Mouse (Mus musculus): ENCODE results near the gene Tas2r144. TPM values are rescaled to one million over a fixed set of nuclear protein-coding genes. Genes with fewer than 3 reads are reported as not detected.

Gene Tas2r144
- not detected for total RNA-seq (2021)
- long read RNA-seq, experiment 1: 0 reads
- long read RNA-seq, experiment 2: 0 reads

- no peak for DNase-seq (ENCODE audit: low spot score in 2 of 2)
These were observed at the start of gene Tas2r144 for GRCm38 (mm10) chr6:42215028-42215427. Gene Tas2r144, plus strand, starts transcription at chr6:42215328.

DNA sequence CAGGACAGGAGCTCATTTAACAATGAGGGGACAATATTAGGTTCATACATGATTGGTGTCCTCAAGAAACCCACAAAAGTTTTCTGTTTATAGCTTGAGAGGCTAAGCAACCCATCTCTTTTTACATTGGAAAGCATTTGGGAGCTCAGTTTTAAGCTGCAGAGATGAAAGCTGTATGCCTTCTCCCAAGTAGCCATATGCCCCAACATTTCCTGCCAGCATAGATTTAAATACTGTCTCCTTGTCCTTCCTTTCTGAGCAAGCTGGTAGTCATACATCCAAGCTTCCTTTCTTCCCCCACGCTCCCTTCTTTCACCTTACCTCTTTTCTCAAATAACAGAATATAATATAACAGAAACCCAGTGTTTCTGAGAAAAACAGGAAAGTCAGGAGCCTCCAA is 32.7 kb upstream of the Tas2r144 start:
- peak in 1 of 2 experiments; percentile 7 for DNase-seq (ENCODE audit: low spot score in 2 of 2)

DNA sequence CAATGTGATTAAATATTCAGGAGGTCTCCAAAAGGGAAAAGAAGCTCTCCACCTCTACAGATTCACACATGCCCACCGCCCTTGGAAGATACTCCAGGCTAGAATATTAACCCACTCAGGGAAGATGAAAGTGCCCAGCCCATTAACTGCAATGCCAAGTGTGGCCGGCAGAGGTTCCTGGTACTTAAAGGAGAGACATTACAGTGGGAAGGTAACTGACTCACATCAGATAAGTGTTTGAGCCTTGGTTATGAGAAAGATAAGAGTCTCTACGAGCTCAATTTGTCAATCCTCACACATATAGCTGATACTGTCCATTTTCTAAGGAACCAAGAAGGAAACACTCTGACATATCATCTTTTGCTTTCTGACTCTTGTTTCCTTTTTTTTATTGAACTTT is 28.9 kb upstream of the Tas2r144 start:
- DNase-seq (ENCODE audit: low spot score in 2 of 2): no peak

DNA sequence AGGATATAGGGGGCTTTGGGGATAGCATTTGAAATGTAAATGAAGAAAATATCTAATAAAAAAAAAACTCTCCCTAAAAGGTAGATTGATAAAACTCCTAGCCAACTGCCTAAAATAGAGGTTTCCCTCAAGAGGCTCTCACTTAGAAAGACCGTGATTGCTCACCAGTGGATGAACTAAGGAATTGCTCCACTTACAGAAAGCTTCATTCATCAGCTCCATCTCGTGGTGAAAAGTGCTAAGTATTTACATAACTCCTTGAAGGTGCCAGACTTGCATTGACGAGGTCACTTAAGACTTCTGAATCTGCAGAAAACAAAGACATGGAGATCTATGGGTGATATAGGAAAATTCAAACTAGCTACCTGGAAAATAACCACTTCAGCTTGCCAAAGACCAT is 17.4 kb upstream of the Tas2r144 start:
- DNase-seq (ENCODE audit: low spot score in 2 of 2): peak; percentile 2 to 52

DNA sequence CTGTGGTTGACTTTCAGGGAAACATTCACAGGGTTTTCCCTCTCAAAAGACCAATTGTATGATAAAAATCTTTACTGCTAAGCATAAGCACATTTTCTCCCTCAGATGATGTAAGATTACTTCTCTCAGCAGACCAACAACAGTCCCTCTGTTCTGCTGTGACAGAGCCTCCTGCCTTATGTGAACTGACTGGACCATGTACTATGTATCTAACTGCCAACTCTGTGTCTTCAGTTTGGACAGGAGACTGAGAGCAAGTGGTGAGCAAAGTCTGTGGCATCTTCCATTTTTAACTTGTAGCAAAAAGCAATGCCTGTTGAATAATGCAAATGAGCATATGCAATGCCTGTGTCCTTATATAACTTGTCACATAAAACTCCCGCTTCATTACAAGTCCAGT is 15.6 kb upstream of the Tas2r144 start:
- no peak for DNase-seq (ENCODE audit: low spot score in 2 of 2)

- DNase-seq (ENCODE audit: low spot score in 2 of 2): no peak
These were observed 7.2 kb downstream of the Tas2r144 start for GRCm38 (mm10) chr6:42222286-42222685.

GRCm38 (mm10) chr6:42225046-42225445 is 9.9 kb downstream of the Tas2r144 start:
- no peak for DNase-seq (ENCODE audit: low spot score in 2 of 2)

DNA sequence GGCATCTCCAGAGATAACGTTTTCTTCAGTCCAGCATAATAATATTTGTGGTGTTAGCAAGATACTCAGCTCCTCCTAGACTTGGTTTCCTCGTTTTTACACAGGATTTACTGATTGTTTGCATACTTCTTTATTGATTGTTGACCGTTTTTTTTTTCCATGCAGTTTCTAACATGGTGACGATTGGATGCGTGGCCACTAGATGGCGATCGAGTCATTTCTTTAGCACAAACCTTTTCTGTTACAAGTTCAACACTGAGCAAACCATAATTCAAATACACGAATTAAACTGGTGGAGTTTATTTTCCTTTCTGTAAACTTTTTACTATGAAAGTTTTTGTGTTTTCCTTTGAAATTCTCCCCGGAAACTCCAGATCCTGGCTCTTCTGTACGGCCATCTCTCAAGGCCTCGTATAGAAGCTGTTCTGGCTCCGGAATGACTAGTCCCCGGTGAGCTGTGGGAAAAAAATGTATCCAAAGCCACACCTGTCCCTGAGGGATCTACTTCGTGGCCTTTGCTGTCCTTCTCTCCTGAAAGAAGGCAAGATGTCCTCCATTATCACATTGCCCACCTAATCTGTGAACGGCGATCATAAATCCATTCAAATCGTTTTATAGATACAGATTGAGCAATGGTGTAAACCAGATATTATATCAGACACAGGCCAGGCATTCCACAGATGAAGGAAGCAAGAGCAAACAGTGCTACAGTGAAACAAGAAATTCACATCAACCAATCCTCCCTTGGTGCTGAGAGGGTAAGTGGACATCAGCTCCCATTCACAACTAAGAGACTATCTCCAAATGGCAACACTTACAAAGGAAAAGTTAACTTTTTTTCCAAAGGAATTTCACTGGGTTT is 12.3 kb downstream of the Tas2r144 start:
- DNase-seq (ENCODE audit: low spot score in 2 of 2): peak; percentile 46 to 77

DNA sequence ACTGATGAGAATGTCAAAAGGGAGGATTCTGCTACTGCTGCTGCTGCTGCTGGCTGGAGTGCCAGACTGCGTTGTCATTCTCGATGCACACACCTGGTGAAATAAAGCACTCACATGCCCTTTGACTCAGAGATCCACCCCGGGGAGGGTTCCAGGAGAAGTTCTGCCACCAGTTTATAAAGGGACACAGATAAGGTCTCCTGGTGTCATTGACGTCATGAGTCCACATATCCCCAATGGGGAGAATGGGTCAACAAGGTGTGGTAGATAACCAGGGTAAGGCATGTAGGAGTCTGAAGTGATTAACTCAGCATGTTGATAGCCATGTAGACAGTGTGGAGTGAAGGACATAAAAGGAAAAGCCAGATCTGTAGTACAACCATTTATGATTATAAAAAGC is 14.5 kb downstream of the Tas2r144 start:
- no peak for DNase-seq (ENCODE audit: low spot score in 2 of 2)

- DNase-seq (ENCODE audit: low spot score in 2 of 2): peak in 1 of 2 experiments; percentile 39
These were observed 16.1 kb downstream of the Tas2r144 start for GRCm38 (mm10) chr6:42231191-42231590.

DNA sequence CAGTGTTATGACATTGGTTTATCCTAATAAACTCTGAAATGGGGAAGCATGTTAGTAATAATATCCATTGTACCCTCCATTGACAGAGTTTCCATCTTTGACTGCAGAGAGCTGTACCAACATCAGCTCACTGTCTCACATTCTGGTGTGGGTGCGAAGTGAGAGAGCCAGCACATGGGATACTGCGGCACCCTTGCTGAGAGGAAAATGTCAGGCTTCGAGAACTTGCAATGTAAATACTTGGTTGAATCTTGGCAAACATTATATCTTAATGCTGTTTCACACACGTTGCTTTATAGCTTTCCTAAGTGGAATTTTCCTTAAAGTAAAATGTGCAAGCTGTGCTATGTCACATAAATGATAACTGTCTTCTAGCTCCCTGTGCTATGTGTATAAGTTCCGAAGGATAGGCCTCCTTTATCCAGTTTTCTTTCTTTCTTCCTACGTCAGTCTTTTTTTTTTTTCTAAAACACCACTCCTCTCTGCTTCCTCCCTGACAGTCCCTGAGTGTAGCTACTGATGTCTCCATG is 22.2 kb downstream of the Tas2r144 start:
- DNase-seq (ENCODE audit: low spot score in 2 of 2): no peak

GRCm38 (mm10) chr6:42241311-42242045 is 26.4 kb downstream of the Tas2r144 start:
- no peak for DNase-seq (ENCODE audit: low spot score in 2 of 2)

GRCm38 (mm10) chr6:42245711-42246353 is 30.7 kb downstream of the Tas2r144 start, which contains the start of gene Gstk1:
Gene Gstk1, plus strand, starts transcription at chr6:42245935.
- peak; percentile 46 to 70 for DNase-seq (ENCODE audit: low spot score in 2 of 2)

GRCm38 (mm10) chr6:42247173-42247572 is 32.0 kb downstream of the Tas2r144 start:
- no peak for DNase-seq (ENCODE audit: low spot score in 2 of 2)

DNA sequence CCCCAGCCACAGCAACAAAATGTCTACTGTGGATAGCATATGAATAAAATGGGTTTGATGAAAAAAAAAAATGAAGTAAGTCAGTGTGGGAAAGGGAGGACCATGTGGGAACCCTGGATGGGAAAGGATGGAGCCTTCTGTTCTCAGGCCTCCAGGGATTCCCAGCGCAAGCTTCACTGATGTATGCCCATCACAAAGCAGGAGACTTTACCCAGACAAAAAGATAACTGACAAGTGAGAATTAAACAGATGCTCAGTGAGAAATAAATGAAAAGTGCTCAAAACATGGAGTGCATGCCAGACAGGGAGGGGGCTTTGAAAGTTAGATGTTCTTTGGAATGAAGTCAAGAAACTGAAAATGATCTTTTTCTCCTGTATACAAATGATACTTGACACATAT is 32.9 kb downstream of the Tas2r144 start:
- no peak for DNase-seq (ENCODE audit: low spot score in 2 of 2)

- DNase-seq (ENCODE audit: low spot score in 2 of 2): no peak
These were observed 36.7 kb downstream of the Tas2r144 start for GRCm38 (mm10) chr6:42251791-42252190.

DNA sequence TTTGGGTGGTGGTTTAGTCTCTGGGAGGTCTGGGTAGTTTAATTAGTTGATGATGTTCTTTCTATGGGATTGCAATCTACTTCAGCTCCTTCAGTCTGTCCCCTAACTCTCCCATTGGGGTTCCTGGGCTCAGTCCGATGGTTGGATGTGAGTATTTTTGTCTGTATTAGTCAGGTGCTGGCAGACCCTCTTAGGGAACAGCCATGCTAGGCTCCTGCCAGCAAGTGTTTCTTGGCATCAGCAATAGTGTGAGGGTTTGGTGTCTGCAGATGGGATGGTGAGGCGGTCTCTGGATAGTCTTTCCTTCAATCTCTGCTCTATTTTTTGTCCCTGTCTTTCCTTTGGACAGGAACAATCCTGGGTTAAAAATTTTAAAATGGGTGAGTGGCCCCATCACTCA is 38.0 kb downstream of the Tas2r144 start:
- DNase-seq (ENCODE audit: low spot score in 2 of 2): peak in 1 of 2 experiments; percentile 14

DNA sequence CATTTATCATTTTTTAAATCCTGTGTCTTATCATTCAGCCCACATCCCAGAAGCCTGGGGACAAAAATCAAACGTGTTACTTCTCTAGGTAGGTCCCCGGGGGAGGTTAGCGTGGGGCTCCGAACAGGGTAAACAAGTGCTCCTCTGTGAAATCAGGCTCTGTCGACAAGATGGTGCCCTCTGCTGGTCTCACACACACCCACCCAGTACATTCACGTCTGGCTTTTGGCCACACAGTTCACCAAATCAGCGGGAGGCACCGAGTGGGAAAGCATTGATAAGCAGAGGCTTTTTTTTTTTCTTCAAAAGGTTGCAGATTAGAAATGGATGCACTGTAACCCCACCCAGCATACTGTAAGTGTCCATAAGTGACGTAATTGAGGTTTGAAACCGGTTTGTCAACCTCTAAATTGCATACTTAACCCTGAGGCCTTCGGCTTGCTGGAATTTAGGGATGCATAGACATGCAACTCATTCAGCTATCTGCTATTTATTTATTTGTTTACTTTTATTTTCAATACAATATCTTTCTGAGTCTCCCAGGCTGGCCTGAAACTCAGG is 42.3 kb downstream of the Tas2r144 start:
- DNase-seq (ENCODE audit: low spot score in 2 of 2): peak; percentile 34 to 48

DNA sequence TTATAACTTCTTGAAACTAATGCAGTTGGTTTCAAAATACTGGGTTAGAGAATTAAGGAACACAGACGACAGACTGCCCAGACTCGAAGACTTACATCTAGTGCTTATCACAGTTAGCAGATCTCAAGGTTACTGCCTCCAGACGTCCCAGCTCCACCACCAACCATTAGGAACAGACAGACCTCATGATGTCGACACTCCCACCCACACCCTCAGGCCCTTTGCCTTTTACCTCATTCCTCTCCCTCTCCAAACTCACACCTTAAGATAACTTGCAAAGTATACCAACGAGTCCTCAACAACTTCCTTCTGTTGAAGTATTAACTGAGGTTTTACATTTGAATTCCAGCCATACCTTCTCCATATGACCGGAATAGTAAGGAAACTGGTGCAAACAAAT is 45.3 kb downstream of the Tas2r144 start:
- DNase-seq (ENCODE audit: low spot score in 2 of 2): no peak

DNA sequence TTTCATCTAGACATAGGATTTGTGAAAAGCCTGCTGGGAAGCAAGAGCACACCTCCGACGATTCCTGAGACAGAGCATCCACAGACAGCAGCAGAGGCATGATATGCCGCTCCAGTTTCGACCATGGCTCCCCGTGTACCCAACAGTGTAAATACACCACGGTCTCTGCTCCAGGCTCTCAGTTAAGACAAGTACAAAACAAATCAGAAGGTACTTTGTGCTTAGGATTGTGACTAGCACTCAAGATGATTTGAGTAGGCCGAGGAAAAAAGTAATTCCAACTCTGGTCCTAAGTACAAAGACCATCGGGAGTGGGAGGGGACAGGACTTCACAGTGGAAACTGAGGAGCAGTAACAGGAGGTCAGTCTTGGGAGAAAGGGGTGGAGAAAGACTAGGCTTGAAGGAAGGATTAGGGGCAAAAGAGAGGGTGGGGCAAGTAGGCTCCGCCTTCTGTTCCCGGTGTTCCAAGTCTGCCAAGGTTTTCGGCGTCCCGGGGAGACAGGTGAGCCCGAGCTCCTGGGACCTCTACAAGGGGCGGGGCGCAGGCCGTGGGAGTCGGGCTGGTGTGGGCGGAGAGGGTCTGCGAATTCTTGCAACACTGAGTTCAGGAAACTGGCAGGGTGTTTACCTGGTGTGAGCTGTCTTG is 46.5 kb downstream of the Tas2r144 start, which contains the start of gene Tmem139:
Tmem139 (plus strand) TSS at position 447 of the 647 bp plus-strand sequence.
- DNase-seq (ENCODE audit: low spot score in 2 of 2): no peak

Data from layer of hippocampus, postnatal 14 days (tissue).